In genomic region chr2:61454311-61454728, GRCm38 (mm10) we compare ENCODE assay signal across 8 mouse cellular contexts.
DNase-seq lines count a peak whose midpoint lies in the region; ATAC-seq and TF ChIP-seq lines count a peak whose summit lies in the region.

No protein-coding gene starts in this region.

- no peak overlapping the region for H3K4me3 ChIP-seq in G1E (ENCODE audit: low read depth, low read length)
- peak overlapping the region; percentile 46 for H3K4me3 ChIP-seq in hindbrain, embryonic 10.5 days
- H3K4me3 ChIP-seq in lung, embryonic 16.5 days (ENCODE audit: low read length): peak overlapping the region; percentile 53

- no peak for TF ChIP-seq CTCF in G1E (IDR thresholded peaks at IDR 0.05; ENCODE audit: low read depth, low read length)

- peak overlapping the region; percentile 63 for H3K4me2 ChIP-seq in lung, embryonic 16.5 days (ENCODE audit: low read depth, low read length)

- peaks cover 6% of the 10 kb centered on the region; the same call in 1 of the 2 replicates for H3K27me3 ChIP-seq in G1E (ENCODE audit: insufficient read depth, low read length)
- 0 out of 2 replicates have a peak, but pooled peaks cover 5% of the 10 kb centered on the region for H3K27me3 ChIP-seq in hindbrain, embryonic 10.5 days (ENCODE audit: insufficient read depth, poor library complexity, severe bottlenecking)
- no peaks in the 10 kb centered on the region for H3K27me3 ChIP-seq in lung, embryonic 16.5 days (ENCODE audit: control insufficient read depth, insufficient read depth, low read depth, low read length)

- no peaks in the 10 kb centered on the region; the same call in 1 of the 2 replicates for H3K4me1 ChIP-seq in G1E (ENCODE audit: insufficient read depth, low read depth, low read length)
- peaks cover 8% of the 10 kb centered on the region for H3K4me1 ChIP-seq in hindbrain, embryonic 10.5 days (replicated peaks)
- peaks cover 7% of the 10 kb centered on the region; the same call in 1 of the 2 replicates for H3K4me1 ChIP-seq in lung, embryonic 16.5 days (replicated peaks; ENCODE audit: control insufficient read depth, insufficient read depth, low read length)

- peak overlapping the region; percentile 36 for H3K9ac ChIP-seq in lung, embryonic 16.5 days (ENCODE audit: low read length)

- DNase-seq in G1E (ENCODE audit: low spot score): peak; percentile 2
- DNase-seq in cerebellum, adult 18-20 months: peak; percentile 78 to 82
- DNase-seq in hindbrain, embryonic 10.5 days (ENCODE audit: low spot score): peak; percentile 89
- DNase-seq in layer of hippocampus, adult 9-10 months (ENCODE audit: low spot score): peak; percentile 93
- DNase-seq in ovary, postnatal 14 days (ENCODE audit: low spot score): peak; percentile 78
- DNase-seq in thymus, postnatal 10 days (ENCODE audit: low spot score in 2 of 2): peak; percentile 54 to 79

- H3K27ac ChIP-seq in hindbrain, embryonic 10.5 days: 0 out of 2 replicates have a peak overlapping the region, but pooled peaks have one; percentile 40
- H3K27ac ChIP-seq in lung, embryonic 16.5 days (ENCODE audit: low read length): no peak overlapping the region

- H3K9me3 ChIP-seq in G1E (replicated peaks): no peaks in the 10 kb centered on the region
- H3K9me3 ChIP-seq in hindbrain, embryonic 10.5 days: no peaks in the 10 kb centered on the region
- no peaks in the 10 kb centered on the region for H3K9me3 ChIP-seq in lung, embryonic 16.5 days (ENCODE audit: control insufficient read depth, low read length)

- WGBS in hindbrain, embryonic 10.5 days: 11% methylated on average over 12 of the region's 12 CpGs
- WGBS in lung, embryonic 16.5 days: 1% methylated on average over 12 of the region's 12 CpGs

- no peaks in the 10 kb centered on the region for H3K36me3 ChIP-seq in G1E (replicated peaks)
- no peaks in the 10 kb centered on the region for H3K36me3 ChIP-seq in hindbrain, embryonic 10.5 days
- H3K36me3 ChIP-seq in lung, embryonic 16.5 days (ENCODE audit: control insufficient read depth, insufficient read depth, low read length): no peaks in the 10 kb centered on the region

- ATAC-seq in G1E (ENCODE audit: extremely low read depth, insufficient number of reproducible peaks, low FRiP score, poor library complexity, severe bottlenecking): no peak; the same call in 1 of the 2 replicates
- peak; percentile 96 for ATAC-seq in frontal cortex, adult (ENCODE audit: low TSS enrichment)
- peak; percentile 73 for ATAC-seq in lung, embryonic 16.5 days (ENCODE audit: low read depth)

Comparison
In these comparisons a context has a peak if more than half of its experiments do, and no peak if none do; other contexts are left out.
1. DNase-seq: peak in every context shown above with its lines; median percentile 93 in layer of hippocampus, adult 9-10 months; 89 in hindbrain, embryonic 10.5 days; 80 in cerebellum, adult 18-20 months; 78 in ovary, postnatal 14 days; 66 in thymus, postnatal 10 days; 2 in G1E.